Mouse (Mus musculus) kidney, embryonic 14.5 days (tissue): ENCODE measurements around the gene Smox. TPM values are rescaled to one million over a fixed set of nuclear protein-coding genes. Genes with fewer than 3 reads are reported as not detected.

ENCODE experiments used
- ATAC-seq: fragments of 200-750 bp; cut with Nextera tagmentation; 2 replicates; pipeline ENCODE4 v1.8.0; 2017; ENCODE audit warnings: moderate number of reproducible peaks, mild to moderate bottlenecking, moderate TSS enrichment, moderate library complexity; ENCODE audit not compliant: low FRiP score, low TSS enrichment
- H3K27ac ChIP-seq: fragments of 300-500 bp; sonication (generic); 2 replicates; pipeline ENCODE4 v1.5.1; 2014; ENCODE audit warnings: low read depth, mild to moderate bottlenecking, low read length, moderate library complexity, mixed read lengths
- H3K27me3 ChIP-seq: fragments of 300-500 bp; sonication (generic); 2 replicates; pipeline ENCODE4 v1.6.1; 2014; ENCODE audit warnings: mild to moderate bottlenecking, low read length; ENCODE audit not compliant: control insufficient read depth, insufficient read depth
- H3K36me3 ChIP-seq: fragments of 300-500 bp; sonication (generic); 2 replicates; pipeline ENCODE4 v1.6.1; 2014; ENCODE audit warnings: low read length, mixed read lengths; ENCODE audit not compliant: control insufficient read depth, insufficient read depth
- H3K4me1 ChIP-seq: fragments of 300-500 bp; sonication (generic); 2 replicates; pipeline ENCODE4 v1.6.1; 2014; ENCODE audit warnings: low read length, mixed read lengths; ENCODE audit not compliant: control insufficient read depth, insufficient read depth
- H3K4me2 ChIP-seq: fragments of 300-500 bp; sonication (generic); replicated peaks from 2 replicates; pipeline ENCODE4 v1.6.1; 2014; ENCODE audit warnings: low read depth, mild to moderate bottlenecking, low read length
- H3K4me3 ChIP-seq: fragments of 300-500 bp; sonication (generic); 2 replicates; pipeline ENCODE4 v1.5.1; 2014; ENCODE audit warnings: mild to moderate bottlenecking, low read length
- H3K9ac ChIP-seq: fragments of 300-500 bp; sonication (generic); 2 replicates; pipeline ENCODE4 v1.6.1; 2014; ENCODE audit warnings: low read depth, mild to moderate bottlenecking, low read length, moderate library complexity
- H3K9me3 ChIP-seq: fragments of 300-500 bp; sonication (generic); 2 replicates; pipeline ENCODE4 v1.6.1; 2016; ENCODE audit warnings: low read length; ENCODE audit not compliant: control insufficient read depth
- WGBS: fragments of 180-500 bp; shearing (Covaris S2); extraction: QIAGEN DNeasy Blood & Tissue Kit; methylation state at CpG from one replicate; pipeline ENCODE4 v1.1.7; 2014; 5-methylcytosine and 5-hydroxymethylcytosine counted together
- polyA plus RNA-seq: library from polyadenylated mRNA; unstranded; fragments of >200 nt; fragmentation: Nextera tagmentation; extraction: Ambion mirVana; gene quantifications from 2 replicates; pipeline ENCODE4 v1.2.1, GENCODE M21; 2014

Gene Smox
- polyA plus RNA-seq, 1 experiment from 2014 or later = 29.1 TPM

GRCm38 (mm10) chr2:131514055-131514621, 22.8 kb downstream of the Smox start:
- Histone ChIP-seq H3K9me3 (no peaks in the 10 kb centered on the region), H3K4me2 (no peak overlapping the region), H3K9ac (no peak overlapping the region), H3K27me3 (no peaks in the 10 kb centered on the region), H3K27ac (no peak overlapping the region), H3K4me1 (0 out of 2 replicates have a peak, but pooled peaks cover 6% of the 10 kb centered on the region), H3K4me3 (no peak overlapping the region), H3K36me3 (no peaks in the 10 kb centered on the region; the same call in 1 of the 2 replicates)
- ATAC-seq = no peak
- WGBS = 86% methylated on average over 4 of the region's 4 CpGs

- Histone ChIP-seq H3K36me3 (peaks cover 3% of the 10 kb centered on the region; the same call in 1 of the 2 replicates), H3K27ac (no peak overlapping the region), H3K4me1 (no peaks in the 10 kb centered on the region), H3K4me2 (no peak overlapping the region), H3K9me3 (no peaks in the 10 kb centered on the region), H3K9ac (no peak overlapping the region), H3K27me3 (no peaks in the 10 kb centered on the region), H3K4me3 (no peak overlapping the region)
- ATAC-seq = no peak
- WGBS = 88% methylated on average over 4 of the region's 4 CpGs
Observed at GRCm38 (mm10) chr2:131517550-131517949, 26.3 kb downstream of the Smox start.

GRCm38 (mm10) chr2:131518790-131519189, 27.5 kb downstream of the Smox start:
- no peak overlapping the region for H3K9ac ChIP-seq
- no peak overlapping the region for H3K4me2 ChIP-seq
- H3K27me3 ChIP-seq = no peaks in the 10 kb centered on the region
- H3K9me3 ChIP-seq = no peaks in the 10 kb centered on the region
- H3K27ac ChIP-seq = no peak overlapping the region
- ATAC-seq = no peak
- 53% methylated on average over 3 of the region's 3 CpGs for WGBS
- no peaks in the 10 kb centered on the region for H3K4me1 ChIP-seq
- H3K4me3 ChIP-seq = no peak overlapping the region
- H3K36me3 ChIP-seq = peaks cover 3% of the 10 kb centered on the region; the same call in 1 of the 2 replicates

GRCm38 (mm10) chr2:131520743-131521142, 29.4 kb downstream of the Smox start:
- no peak overlapping the region for H3K9ac ChIP-seq
- H3K27ac ChIP-seq = no peak overlapping the region
- peaks cover 3% of the 10 kb centered on the region; the same call in 1 of the 2 replicates for H3K36me3 ChIP-seq
- no peak overlapping the region for H3K4me2 ChIP-seq
- peaks cover 3% of the 10 kb centered on the region; the same call in 1 of the 2 replicates for H3K4me1 ChIP-seq
- WGBS = 97% methylated on average over 19 of the region's 19 CpGs
- no peaks in the 10 kb centered on the region for H3K9me3 ChIP-seq
- no peak overlapping the region for H3K4me3 ChIP-seq
- H3K27me3 ChIP-seq = no peaks in the 10 kb centered on the region
- ATAC-seq = no peak

- H3K36me3 ChIP-seq = no peaks in the 10 kb centered on the region
- H3K4me3 ChIP-seq = no peak overlapping the region
- 37% methylated on average over 3 of the region's 3 CpGs for WGBS
Observed at GRCm38 (mm10) chr2:131527061-131527460, 35.8 kb downstream of the Smox start.

GRCm38 (mm10) chr2:131529898-131530622, 38.8 kb downstream of the Smox start:
- no peak overlapping the region for H3K4me2 ChIP-seq
- no peak overlapping the region for H3K9ac ChIP-seq
- H3K4me3 ChIP-seq = no peak overlapping the region
- ATAC-seq = peak; percentile 58
- no peaks in the 10 kb centered on the region for H3K9me3 ChIP-seq
- 36% methylated on average over 11 of the region's 11 CpGs for WGBS
- H3K27ac ChIP-seq = no peak overlapping the region
- H3K4me1 ChIP-seq = no peaks in the 10 kb centered on the region
- H3K27me3 ChIP-seq = no peaks in the 10 kb centered on the region
- no peaks in the 10 kb centered on the region for H3K36me3 ChIP-seq

More at GRCm38 (mm10) chr2:131527061-131527460, 35.8 kb downstream of the Smox start:
- no peak for ATAC-seq
- H3K9ac ChIP-seq = no peak overlapping the region
- H3K4me1 ChIP-seq = peaks cover 3% of the 10 kb centered on the region; the same call in 1 of the 2 replicates
- H3K27ac ChIP-seq = no peak overlapping the region
- H3K27me3 ChIP-seq = no peaks in the 10 kb centered on the region
- H3K4me2 ChIP-seq = no peak overlapping the region
- H3K9me3 ChIP-seq = no peaks in the 10 kb centered on the region

GRCm38 (mm10) chr2:131530623-131531008, 39.3 kb downstream of the Smox start:
- WGBS = 28% methylated on average over 9 of the region's 9 CpGs
- no peak overlapping the region for H3K4me3 ChIP-seq
- no peak overlapping the region for H3K4me2 ChIP-seq
- ATAC-seq = peak; percentile 26; the same call in 1 of the 2 replicates
- H3K27me3 ChIP-seq = no peaks in the 10 kb centered on the region
- no peaks in the 10 kb centered on the region for H3K4me1 ChIP-seq
- H3K27ac ChIP-seq = no peak overlapping the region
- no peaks in the 10 kb centered on the region for H3K9me3 ChIP-seq
- H3K36me3 ChIP-seq = no peaks in the 10 kb centered on the region
- H3K9ac ChIP-seq = no peak overlapping the region

- H3K4me1 ChIP-seq = no peaks in the 10 kb centered on the region
- H3K9me3 ChIP-seq = no peaks in the 10 kb centered on the region
- 86% methylated on average over 7 of the region's 7 CpGs for WGBS
- no peak overlapping the region for H3K4me2 ChIP-seq
- no peak overlapping the region for H3K9ac ChIP-seq
- ATAC-seq = no peak
- no peaks in the 10 kb centered on the region for H3K36me3 ChIP-seq
- no peak overlapping the region for H3K27ac ChIP-seq
- H3K27me3 ChIP-seq = no peaks in the 10 kb centered on the region
- no peak overlapping the region for H3K4me3 ChIP-seq
Observed at GRCm38 (mm10) chr2:131531271-131531670, 40.0 kb downstream of the Smox start.

GRCm38 (mm10) chr2:131535168-131535567, 43.9 kb downstream of the Smox start:
- WGBS = 92% methylated on average over 5 of the region's 5 CpGs
- no peaks in the 10 kb centered on the region for H3K4me1 ChIP-seq
- H3K27ac ChIP-seq = no peak overlapping the region
- H3K27me3 ChIP-seq = no peaks in the 10 kb centered on the region
- H3K4me2 ChIP-seq = no peak overlapping the region
- ATAC-seq = no peak
- H3K9ac ChIP-seq = no peak overlapping the region
- no peaks in the 10 kb centered on the region for H3K9me3 ChIP-seq
- H3K4me3 ChIP-seq = no peak overlapping the region
- no peaks in the 10 kb centered on the region for H3K36me3 ChIP-seq
